Mouse (Mus musculus) kidney, embryonic 14.5 days (tissue): ENCODE measurements around the gene Rnf146. TPM values are rescaled to one million over a fixed set of nuclear protein-coding genes. Genes with fewer than 3 reads are reported as not detected.
"Not testable (repeated sequence)": the region's sequence is repeated elsewhere in the genome, so short reads cannot be mapped to it uniquely, and the experiment has no call there.

ENCODE experiments used
- ATAC-seq: fragments of 200-750 bp; cut with Nextera tagmentation; 2 replicates; pipeline ENCODE4 v1.8.0; 2017; ENCODE audit warnings: moderate number of reproducible peaks, mild to moderate bottlenecking, moderate TSS enrichment, moderate library complexity; ENCODE audit not compliant: low FRiP score, low TSS enrichment
- H3K27ac ChIP-seq: fragments of 300-500 bp; sonication (generic); 2 replicates; pipeline ENCODE4 v1.5.1; 2014; ENCODE audit warnings: low read depth, mild to moderate bottlenecking, low read length, moderate library complexity, mixed read lengths
- H3K27me3 ChIP-seq: fragments of 300-500 bp; sonication (generic); 2 replicates; pipeline ENCODE4 v1.6.1; 2014; ENCODE audit warnings: mild to moderate bottlenecking, low read length; ENCODE audit not compliant: control insufficient read depth, insufficient read depth
- H3K36me3 ChIP-seq: fragments of 300-500 bp; sonication (generic); 2 replicates; pipeline ENCODE4 v1.6.1; 2014; ENCODE audit warnings: low read length, mixed read lengths; ENCODE audit not compliant: control insufficient read depth, insufficient read depth
- H3K4me1 ChIP-seq: fragments of 300-500 bp; sonication (generic); 2 replicates; pipeline ENCODE4 v1.6.1; 2014; ENCODE audit warnings: low read length, mixed read lengths; ENCODE audit not compliant: control insufficient read depth, insufficient read depth
- H3K4me2 ChIP-seq: fragments of 300-500 bp; sonication (generic); replicated peaks from 2 replicates; pipeline ENCODE4 v1.6.1; 2014; ENCODE audit warnings: low read depth, mild to moderate bottlenecking, low read length
- H3K4me3 ChIP-seq: fragments of 300-500 bp; sonication (generic); 2 replicates; pipeline ENCODE4 v1.5.1; 2014; ENCODE audit warnings: mild to moderate bottlenecking, low read length
- H3K9ac ChIP-seq: fragments of 300-500 bp; sonication (generic); 2 replicates; pipeline ENCODE4 v1.6.1; 2014; ENCODE audit warnings: low read depth, mild to moderate bottlenecking, low read length, moderate library complexity
- H3K9me3 ChIP-seq: fragments of 300-500 bp; sonication (generic); 2 replicates; pipeline ENCODE4 v1.6.1; 2016; ENCODE audit warnings: low read length; ENCODE audit not compliant: control insufficient read depth
- WGBS: fragments of 180-500 bp; shearing (Covaris S2); extraction: QIAGEN DNeasy Blood & Tissue Kit; methylation state at CpG from one replicate; pipeline ENCODE4 v1.1.7; 2014; 5-methylcytosine and 5-hydroxymethylcytosine counted together
- polyA plus RNA-seq: library from polyadenylated mRNA; unstranded; fragments of >200 nt; fragmentation: Nextera tagmentation; extraction: Ambion mirVana; gene quantifications from 2 replicates; pipeline ENCODE4 v1.2.1, GENCODE M21; 2014

The Rnf146 gene
- polyA plus RNA-seq: 36.4 and 43.4 TPM in 2 replicates

GRCm38 (mm10) chr10:29362197-29362900, at the start of gene Rnf146:
TSS of gene Rnf146 (minus strand) at chr10:29362442.
- WGBS: 8% methylated on average over 15 of the region's 15 CpGs
- Histone ChIP-seq H3K9me3 (no peaks in the 10 kb centered on the region), H3K27me3 (no peaks in the 10 kb centered on the region), H3K4me2 (peak within 1 kb of the TSS; percentile 60), H3K4me1 (peaks cover 8% of the 10 kb centered on the region), H3K4me3 (peak within 1 kb of the TSS; percentile 91), H3K9ac (peak within 1 kb of the TSS; percentile 93), H3K36me3 (no peaks in the 10 kb centered on the region), H3K27ac (peak within 1 kb of the TSS; percentile 97)
- no peak for ATAC-seq

DNA sequence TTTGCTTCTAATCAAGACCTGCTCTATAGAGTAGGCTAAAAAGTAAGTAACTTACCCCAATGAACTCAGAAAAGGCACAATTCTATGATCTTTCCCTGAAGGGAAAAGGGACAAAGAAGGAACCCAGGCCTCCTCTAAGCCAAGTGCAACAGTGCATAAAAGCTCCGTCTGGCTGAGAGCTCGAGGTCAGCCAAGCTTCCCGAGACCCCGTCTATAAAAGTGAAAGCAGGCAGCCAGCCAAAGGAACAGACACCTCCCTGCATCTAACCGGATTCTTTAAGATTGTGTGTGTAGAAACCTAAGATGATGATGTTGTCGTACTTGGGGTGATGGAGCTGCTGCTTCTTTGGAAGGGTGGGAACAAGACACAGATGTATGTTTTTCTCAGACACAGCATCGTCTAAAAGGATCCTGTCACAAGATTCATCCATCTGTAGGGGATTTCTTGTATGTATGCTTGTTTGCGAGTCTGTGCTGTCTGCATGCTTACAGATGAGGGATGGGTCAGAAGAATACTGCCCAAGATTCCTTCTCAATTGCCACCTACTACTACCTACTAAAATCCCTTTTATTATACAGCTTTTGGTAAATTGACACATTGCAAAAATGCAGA, 40.5 kb upstream of the Rnf146 start:
- no peaks in the 10 kb centered on the region for H3K9me3 ChIP-seq
- no peak overlapping the region for H3K9ac ChIP-seq
- ATAC-seq: peak; percentile 69; the same call in 1 of the 2 replicates
- no peaks in the 10 kb centered on the region for H3K27me3 ChIP-seq
- H3K36me3 ChIP-seq: no peaks in the 10 kb centered on the region
- no peak overlapping the region for H3K27ac ChIP-seq
- H3K4me3 ChIP-seq: no peak overlapping the region
- no peaks in the 10 kb centered on the region for H3K4me1 ChIP-seq
- WGBS: 23% methylated on average over 8 of the region's 8 CpGs
- no peak overlapping the region for H3K4me2 ChIP-seq

DNA sequence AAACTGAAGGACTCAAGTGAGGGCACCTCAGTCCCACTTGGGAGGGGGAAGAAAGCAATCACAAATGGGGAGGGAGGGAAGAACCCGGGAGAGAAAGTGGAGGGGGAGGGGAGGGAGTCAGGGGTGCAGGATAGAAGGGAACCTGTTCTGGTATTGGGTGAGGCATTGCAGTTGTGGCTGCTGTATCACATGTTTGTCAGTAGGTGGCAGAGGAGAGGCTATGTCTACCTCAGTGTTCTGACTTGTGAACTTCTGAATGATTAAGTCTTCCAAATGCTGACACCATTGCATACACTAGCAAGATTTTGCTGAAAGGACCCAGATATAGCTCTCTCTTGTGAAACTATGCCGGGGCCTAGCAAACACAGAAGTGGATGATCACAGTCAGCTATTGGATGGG, 32.6 kb upstream of the Rnf146 start:
- H3K9me3 ChIP-seq, H3K27me3 ChIP-seq, H3K27ac ChIP-seq, H3K4me2 ChIP-seq, H3K9ac ChIP-seq, H3K4me1 ChIP-seq, ATAC-seq, H3K36me3 ChIP-seq, H3K4me3 ChIP-seq: not testable (repeated sequence)
- WGBS: 81% methylated on average over 2 of the region's 2 CpGs

DNA sequence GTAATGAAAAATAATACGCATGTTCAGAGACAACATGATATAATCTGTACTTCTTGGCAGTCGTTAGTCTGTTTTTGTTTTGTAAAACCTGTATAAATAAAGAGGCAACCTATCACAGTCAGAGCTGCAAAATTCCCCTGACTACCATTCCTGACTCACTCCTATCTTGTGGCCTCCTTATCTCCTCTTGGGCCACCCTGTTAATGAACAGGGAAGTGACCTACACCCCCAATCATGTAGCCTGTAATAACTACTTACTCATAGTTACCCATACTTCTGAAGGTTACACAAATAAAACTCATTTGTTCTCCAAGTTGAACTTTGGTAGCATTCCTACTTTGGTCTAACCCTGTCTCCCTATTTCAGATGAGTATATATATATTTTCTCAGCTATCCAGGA, 19.3 kb upstream of the Rnf146 start:
- H3K4me3 ChIP-seq: no peak overlapping the region
- H3K9ac ChIP-seq: no peak overlapping the region
- ATAC-seq: no peak
- H3K4me2 ChIP-seq: no peak overlapping the region
- no peaks in the 10 kb centered on the region for H3K27me3 ChIP-seq
- WGBS: 82% methylated on average over 2 of the region's 2 CpGs
- no peaks in the 10 kb centered on the region for H3K4me1 ChIP-seq
- H3K9me3 ChIP-seq: no peaks in the 10 kb centered on the region
- H3K27ac ChIP-seq: no peak overlapping the region
- H3K36me3 ChIP-seq: no peaks in the 10 kb centered on the region

- WGBS: 87% methylated on average over 5 of the region's 5 CpGs
- no peaks in the 10 kb centered on the region for H3K27me3 ChIP-seq
- no peak overlapping the region for H3K27ac ChIP-seq
- no peak for ATAC-seq
- no peaks in the 10 kb centered on the region for H3K36me3 ChIP-seq
- H3K9me3 ChIP-seq: no peaks in the 10 kb centered on the region
- no peak overlapping the region for H3K4me3 ChIP-seq
- H3K4me1 ChIP-seq: no peaks in the 10 kb centered on the region
- H3K4me2 ChIP-seq: no peak overlapping the region
- H3K9ac ChIP-seq: no peak overlapping the region
Observed at GRCm38 (mm10) chr10:29374065-29374464, 11.8 kb upstream of the Rnf146 start.

GRCm38 (mm10) chr10:29361464-29362196, 612 bp downstream of the Rnf146 start:
- Histone ChIP-seq H3K9ac (peak overlapping the region; percentile 93), H3K4me1 (peaks cover 8% of the 10 kb centered on the region), H3K36me3 (no peaks in the 10 kb centered on the region), H3K4me3 (peak overlapping the region; percentile 91), H3K9me3 (no peaks in the 10 kb centered on the region), H3K4me2 (peak overlapping the region; percentile 60), H3K27me3 (no peaks in the 10 kb centered on the region), H3K27ac (peak overlapping the region; percentile 97)
- peak; percentile 98 for ATAC-seq
- WGBS: under 1% methylated on average over 76 of the region's 100 CpGs

GRCm38 (mm10) chr10:29361095-29361463, 1.2 kb downstream of the Rnf146 start:
- H3K27ac ChIP-seq: peak overlapping the region; percentile 97
- H3K36me3 ChIP-seq: no peaks in the 10 kb centered on the region

DNA sequence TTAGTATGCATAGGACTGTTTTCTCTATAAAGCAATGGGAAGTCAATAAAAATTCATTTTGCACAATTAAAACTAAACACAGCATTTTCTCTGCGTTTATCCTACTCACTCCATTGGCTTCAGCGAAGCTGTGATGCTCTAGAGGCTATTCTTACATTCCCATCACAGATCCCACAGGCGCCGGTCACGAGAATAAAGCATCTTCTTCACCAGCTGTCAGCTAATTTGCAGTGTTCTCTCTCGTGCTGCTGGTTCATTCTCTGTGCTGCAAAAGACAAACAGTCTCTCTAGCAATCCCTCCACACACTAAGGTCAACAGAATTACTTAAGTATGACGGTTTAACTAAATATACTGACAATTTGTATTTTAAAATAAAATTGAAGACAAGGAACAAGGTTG, 8.1 kb downstream of the Rnf146 start:
- no peak overlapping the region for H3K9ac ChIP-seq
- H3K4me1 ChIP-seq: no peaks in the 10 kb centered on the region
- H3K27ac ChIP-seq: no peak overlapping the region
- no peak overlapping the region for H3K4me2 ChIP-seq
- H3K27me3 ChIP-seq: no peaks in the 10 kb centered on the region
- peaks cover 18% of the 10 kb centered on the region for H3K36me3 ChIP-seq
- H3K4me3 ChIP-seq: no peak overlapping the region
- 85% methylated on average over 7 of the region's 7 CpGs for WGBS
- no peak for ATAC-seq
- H3K9me3 ChIP-seq: no peaks in the 10 kb centered on the region

More at GRCm38 (mm10) chr10:29361095-29361463, 1.2 kb downstream of the Rnf146 start:
- Histone ChIP-seq H3K9ac (peak overlapping the region; percentile 93), H3K27me3 (no peaks in the 10 kb centered on the region), H3K4me3 (peak overlapping the region; percentile 91), H3K4me1 (peaks cover 8% of the 10 kb centered on the region), H3K4me2 (peak overlapping the region; percentile 60), H3K9me3 (no peaks in the 10 kb centered on the region)
- ATAC-seq: no peak
- 4% methylated on average over 6 of the region's 6 CpGs for WGBS

DNA sequence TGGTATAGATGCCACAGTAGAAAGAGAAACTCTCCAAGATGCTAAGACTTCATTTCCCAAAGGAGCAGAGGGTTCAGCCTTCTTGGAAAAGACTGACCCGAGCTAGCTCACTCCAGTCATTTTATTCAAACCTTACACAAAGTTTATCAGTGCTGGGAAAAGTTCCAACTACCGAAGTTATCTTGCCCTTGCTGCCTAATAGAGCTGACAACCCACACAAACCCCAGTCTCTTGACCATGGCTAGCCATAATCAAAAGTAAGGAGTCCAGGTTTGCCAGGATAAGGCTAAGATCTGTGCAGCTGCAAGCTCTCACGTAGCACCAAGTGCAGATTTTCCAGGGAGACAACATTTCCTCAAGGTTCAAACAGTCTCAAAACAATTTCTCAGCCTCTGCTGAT, 9.7 kb downstream of the Rnf146 start:
- no peak overlapping the region for H3K27ac ChIP-seq
- no peaks in the 10 kb centered on the region for H3K27me3 ChIP-seq
- no peaks in the 10 kb centered on the region for H3K4me1 ChIP-seq
- no peak overlapping the region for H3K9ac ChIP-seq
- no peak overlapping the region for H3K4me2 ChIP-seq
- no peak for ATAC-seq
- H3K4me3 ChIP-seq: no peak overlapping the region
- no peaks in the 10 kb centered on the region for H3K9me3 ChIP-seq
- peaks cover 21% of the 10 kb centered on the region for H3K36me3 ChIP-seq
- 84% methylated on average over 3 of the region's 3 CpGs for WGBS
